Mouse (Mus musculus) ES-E14 (cell line): ENCODE measurements at regions not wholly inside any gene's neighbourhood (a gene's known extent, or its start where the extent isn't known, plus 50 kb on each side); places are given as distances from the start of the nearest gene placed in this dataset.
A peak's percentile ranks its signal among the peaks of the same experiment; 100 is the strongest.

Source experiments
- HCFC1 ChIP-seq: IDR thresholded peaks from 2 replicates; pipeline ENCODE4 v1.6.1; 2012; ENCODE audit warnings: low read length, inconsistent platforms, borderline replicate concordance; ENCODE audit not compliant: insufficient read depth
- ZC3H11A ChIP-seq: IDR thresholded peaks from 2 replicates; pipeline ENCODE4 v1.6.1; 2012; ENCODE audit warnings: low read depth, mild to moderate bottlenecking, inconsistent platforms, low read length, borderline replicate concordance
- ZNF384 ChIP-seq: IDR thresholded peaks from 2 replicates; pipeline ENCODE4 v1.6.1; 2012; ENCODE audit warnings: low read depth, low read length, inconsistent platforms

DNA sequence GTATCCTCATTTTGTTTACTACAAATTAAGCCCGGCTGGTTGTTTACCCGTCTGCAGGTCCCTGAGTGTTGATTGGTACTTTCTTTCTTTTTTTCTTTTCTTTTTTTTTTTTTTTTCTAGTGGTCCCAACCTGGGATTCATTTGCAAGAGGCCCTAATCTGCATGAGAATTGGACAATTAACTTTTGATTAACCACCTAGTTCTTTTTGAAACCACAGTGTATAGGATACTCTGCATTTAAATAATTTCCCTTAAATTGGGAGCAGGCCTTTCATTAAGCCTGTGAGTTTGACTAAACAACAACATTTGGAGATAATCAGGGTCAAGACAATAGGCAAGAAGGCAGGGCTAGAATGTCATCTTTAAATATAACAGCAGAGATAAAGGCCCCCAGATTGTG is 78.5 kb upstream of the Mki67 start:
- peak; percentile 59; the same call in 1 of the 2 replicates for TF ChIP-seq ZNF384
- TF ChIP-seq HCFC1: no peak
- no peak for TF ChIP-seq ZC3H11A
